In genomic region chr2:132312616-132313015, GRCm38 (mm10) we compare ENCODE assay signal across 25 mouse cellular contexts.
"Had no signal": no experiment of that assay in that cellular context is flagged by ENCODE, and none has a peak within 500 bp of the region (broad histone marks: within the 10 kb centered on the region; RNA-seq: fewer than 3 reads in every experiment).

No protein-coding gene starts in this region.

- H3K4me1 ChIP-seq: heart, embryonic 12.5 days; hindbrain, embryonic 10.5 days; hindbrain, embryonic 12.5 days; intestine, embryonic 15.5 days; limb, embryonic 10.5 days; limb, embryonic 12.5 days; liver, embryonic 13.5 days; liver, embryonic 15.5 days had no signal

- H3K9ac ChIP-seq: heart, embryonic 12.5 days; hindbrain, embryonic 12.5 days; hindbrain, embryonic 14.5 days; intestine, embryonic 15.5 days; limb, embryonic 12.5 days; liver, embryonic 13.5 days; liver, embryonic 15.5 days had no signal

- H3K27ac ChIP-seq: gastrocnemius, adult 2 months; heart, adult 2 months; hindbrain, embryonic 10.5 days; hindbrain, embryonic 12.5 days; hindbrain, embryonic 14.5 days; intestine, embryonic 15.5 days; layer of hippocampus, adult 2 months; left cerebral cortex, adult 2 months; limb, embryonic 10.5 days; limb, embryonic 12.5 days; liver, embryonic 13.5 days; liver, embryonic 15.5 days had no signal

- H3K27me3 ChIP-seq: heart, embryonic 12.5 days; hindbrain, embryonic 12.5 days; intestine, embryonic 15.5 days; limb, embryonic 12.5 days; liver, embryonic 13.5 days; liver, embryonic 15.5 days had no signal

- H3K36me3 ChIP-seq: intestine, embryonic 15.5 days had no signal

- H3K9me3 ChIP-seq: hindbrain, embryonic 10.5 days; hindbrain, embryonic 12.5 days; intestine, embryonic 15.5 days; limb, embryonic 10.5 days; limb, embryonic 12.5 days; liver, embryonic 13.5 days; liver, embryonic 15.5 days had no signal

- DNase-seq: gastrocnemius, adult 2 months; gastrocnemius, postnatal 10 days; gastrocnemius, postnatal 25 days; heart, postnatal 10 days; heart, postnatal 4 days; kidney, adult 18-20 months; kidney, adult 8-10 months; kidney, postnatal 10 days; kidney, postnatal 4 days; liver; liver, embryonic 13.5 days had no signal

- ATAC-seq: inflammation-experienced regulatory T-cells, adult 6 months; intestine, embryonic 15.5 days; intestine, postnatal 0 days had no signal

- H3K4me3 ChIP-seq: gastrocnemius, adult 2 months; heart, adult 2 months; heart, embryonic 12.5 days; hindbrain, embryonic 10.5 days; hindbrain, embryonic 12.5 days; intestine, embryonic 15.5 days; layer of hippocampus, adult 2 months; left cerebral cortex, adult 2 months; limb, embryonic 10.5 days; limb, embryonic 12.5 days; liver, embryonic 13.5 days; liver, embryonic 15.5 days had no signal

- H3K4me2 ChIP-seq: heart, embryonic 12.5 days; hindbrain, embryonic 12.5 days; hindbrain, embryonic 14.5 days; intestine, embryonic 15.5 days; limb, embryonic 12.5 days; liver, embryonic 11.5 days; liver, embryonic 13.5 days; liver, embryonic 15.5 days had no signal
